Mouse (Mus musculus) embryonic facial prominence, embryonic 10.5 days (tissue): ENCODE data around the gene Gm21188. TPM values are rescaled to one million over a fixed set of nuclear protein-coding genes. Genes with fewer than 3 reads are reported as not detected.
A peak's percentile ranks its signal among the peaks of the same experiment; 100 is the strongest.
"Not testable (repeated sequence)": the region's sequence is repeated elsewhere in the genome, so short reads cannot be mapped to it uniquely, and the experiment has no call there.

Experiments used
- DNase-seq: peaks from one replicate; pipeline ENCODE4 v3.0.0-alpha.2; 2017; ENCODE audit warnings: low spot score
- H3K27ac ChIP-seq: fragments of 300-500 bp; sonication (generic); replicated peaks from 2 replicates; pipeline ENCODE4 v1.5.1; 2016; ENCODE audit warnings: mild to moderate bottlenecking
- H3K27me3 ChIP-seq: fragments of 300-500 bp; sonication (generic); replicated peaks from 2 replicates; pipeline ENCODE4 v1.6.1; 2016; ENCODE audit warnings: low read depth, mild to moderate bottlenecking; ENCODE audit not compliant: poor library complexity, severe bottlenecking
- H3K36me3 ChIP-seq: fragments of 300-500 bp; sonication (generic); replicated peaks from 2 replicates; pipeline ENCODE4 v1.6.1; 2016; ENCODE audit warnings: mild to moderate bottlenecking, moderate library complexity
- H3K4me1 ChIP-seq: fragments of 300-500 bp; sonication (generic); 2 replicates; pipeline ENCODE4 v1.6.1; 2016
- H3K4me3 ChIP-seq: fragments of 300-500 bp; sonication (generic); 2 replicates; pipeline ENCODE4 v1.5.1; 2016; ENCODE audit warnings: mild to moderate bottlenecking, moderate library complexity
- H3K9me3 ChIP-seq: fragments of 300-500 bp; sonication (generic); 2 replicates; pipeline ENCODE4 v1.6.1; 2016; ENCODE audit warnings: mild to moderate bottlenecking
- WGBS: fragments of 180-500 bp; shearing (Covaris S2); methylation state at CpG from one replicate; pipeline ENCODE4 v1.1.7; 2016; 5-methylcytosine and 5-hydroxymethylcytosine counted together
- polyA plus RNA-seq: library from polyadenylated mRNA; unstranded; fragments of >200 nt; fragmentation: Nextera tagmentation; extraction: Ambion mirVana; gene quantifications from 2 replicates; pipeline ENCODE4 v1.2.1, GENCODE M21; 2016

Gm21188 gene
- polyA plus RNA-seq, 1 experiment from 2014 or later, result not detected

- not testable (repeated sequence) for H3K36me3 ChIP-seq, DNase-seq, H3K4me3 ChIP-seq, H3K9me3 ChIP-seq, H3K27ac ChIP-seq, H3K4me1 ChIP-seq
- peaks cover 35% of the 10 kb centered on the region for H3K27me3 ChIP-seq
- no CpG with 5 or more reads among the region's 1 CpGs for WGBS
Observed at GRCm38 (mm10) chr13:120021477-120021876, 30.5 kb downstream of the Gm21188 start.

GRCm38 (mm10) chr13:120015348-120016007, 36.5 kb downstream of the Gm21188 start:
- H3K4me3 ChIP-seq, H3K4me1 ChIP-seq, H3K36me3 ChIP-seq, H3K9me3 ChIP-seq, H3K27ac ChIP-seq: not testable (repeated sequence)
- peak; percentile 6 for DNase-seq
- WGBS, result 1% methylated on average over 13 of the region's 32 CpGs
- peaks cover 16% of the 10 kb centered on the region for H3K27me3 ChIP-seq

GRCm38 (mm10) chr13:120013962-120014361, 38.0 kb downstream of the Gm21188 start:
- no CpG with 5 or more reads among the region's 2 CpGs for WGBS
- DNase-seq, H3K9me3 ChIP-seq, H3K4me1 ChIP-seq, H3K36me3 ChIP-seq, H3K4me3 ChIP-seq, H3K27ac ChIP-seq: not testable (repeated sequence)
- peaks cover 11% of the 10 kb centered on the region for H3K27me3 ChIP-seq

GRCm38 (mm10) chr13:120013544-120013943, 38.5 kb downstream of the Gm21188 start:
- no CpG with 5 or more reads among the region's 5 CpGs for WGBS
- H3K4me3 ChIP-seq, result not testable (repeated sequence)

GRCm38 (mm10) chr13:120010068-120010467, 41.9 kb downstream of the Gm21188 start:
- H3K36me3 ChIP-seq, H3K4me1 ChIP-seq, DNase-seq, H3K4me3 ChIP-seq, H3K9me3 ChIP-seq, H3K27me3 ChIP-seq, H3K27ac ChIP-seq: not testable (repeated sequence)

More at GRCm38 (mm10) chr13:120013544-120013943, 38.5 kb downstream of the Gm21188 start:
- H3K4me1 ChIP-seq, DNase-seq, H3K9me3 ChIP-seq, H3K36me3 ChIP-seq, H3K27ac ChIP-seq: not testable (repeated sequence)
- H3K27me3 ChIP-seq, result peaks cover 11% of the 10 kb centered on the region

GRCm38 (mm10) chr13:119999215-119999614, 52.8 kb downstream of the Gm21188 start:
- H3K9me3 ChIP-seq, DNase-seq, H3K36me3 ChIP-seq, H3K27me3 ChIP-seq, H3K4me1 ChIP-seq, H3K4me3 ChIP-seq, H3K27ac ChIP-seq: not testable (repeated sequence)
- no CpG with 5 or more reads among the region's 4 CpGs for WGBS

- DNase-seq, H3K4me1 ChIP-seq, H3K9me3 ChIP-seq, H3K36me3 ChIP-seq, H3K27ac ChIP-seq, H3K4me3 ChIP-seq, H3K27me3 ChIP-seq: not testable (repeated sequence)
- WGBS, result no CpG with 5 or more reads among the region's 22 CpGs
Observed at GRCm38 (mm10) chr13:119998442-119999086, 53.4 kb downstream of the Gm21188 start.

- not testable (repeated sequence) for H3K27ac ChIP-seq, H3K36me3 ChIP-seq, DNase-seq, H3K27me3 ChIP-seq, H3K4me1 ChIP-seq, H3K4me3 ChIP-seq, H3K9me3 ChIP-seq
- WGBS, result no CpG with 5 or more reads among the region's 10 CpGs
Observed at GRCm38 (mm10) chr13:119991917-119992496, 60.0 kb downstream of the Gm21188 start.

- not testable (repeated sequence) for H3K27me3 ChIP-seq, H3K4me1 ChIP-seq, H3K9me3 ChIP-seq, DNase-seq, H3K4me3 ChIP-seq, H3K27ac ChIP-seq, H3K36me3 ChIP-seq
- WGBS, result no CpG with 5 or more reads among the region's 13 CpGs
Observed at GRCm38 (mm10) chr13:119991264-119991663, 60.7 kb downstream of the Gm21188 start.

Other genes starting within 250 kb of the Gm21188 start
- not detected in 2 replicates for gene AF067063, start 222.0 kb downstream of the Gm21188 start, polyA plus RNA-seq
- not detected in 2 replicates for gene D13Ertd608e, start 216.2 kb downstream of the Gm21188 start, polyA plus RNA-seq
- not detected in 2 replicates for gene Tcstv1, start 157.4 kb downstream of the Gm21188 start, polyA plus RNA-seq
- gene Gm21761, start 122.9 kb downstream of the Gm21188 start, polyA plus RNA-seq, result not detected in 2 replicates
- gene B020031M17Rik, start 101.4 kb downstream of the Gm21188 start, polyA plus RNA-seq, result not detected in 2 replicates
- gene Gm36079, start 25.2 kb downstream of the Gm21188 start, polyA plus RNA-seq, result not detected in 2 replicates
- not detected in 2 replicates for gene Gm20767, start 88.1 kb upstream of the Gm21188 start, polyA plus RNA-seq
- not detected in 2 replicates for gene Gm21818, start 120.2 kb upstream of the Gm21188 start, polyA plus RNA-seq
- not detected in 2 replicates for gene Gm21762, start 163.8 kb upstream of the Gm21188 start, polyA plus RNA-seq
- gene Gm21731, start 186.9 kb upstream of the Gm21188 start, polyA plus RNA-seq, result not detected in 2 replicates
- gene AF067061, start 210.9 kb upstream of the Gm21188 start, polyA plus RNA-seq, result not detected in 2 replicates
- not detected in 2 replicates for gene BC147527, start 248.2 kb upstream of the Gm21188 start, polyA plus RNA-seq